Mouse (Mus musculus): ENCODE measurements around the gene Abcc9.

DNA sequence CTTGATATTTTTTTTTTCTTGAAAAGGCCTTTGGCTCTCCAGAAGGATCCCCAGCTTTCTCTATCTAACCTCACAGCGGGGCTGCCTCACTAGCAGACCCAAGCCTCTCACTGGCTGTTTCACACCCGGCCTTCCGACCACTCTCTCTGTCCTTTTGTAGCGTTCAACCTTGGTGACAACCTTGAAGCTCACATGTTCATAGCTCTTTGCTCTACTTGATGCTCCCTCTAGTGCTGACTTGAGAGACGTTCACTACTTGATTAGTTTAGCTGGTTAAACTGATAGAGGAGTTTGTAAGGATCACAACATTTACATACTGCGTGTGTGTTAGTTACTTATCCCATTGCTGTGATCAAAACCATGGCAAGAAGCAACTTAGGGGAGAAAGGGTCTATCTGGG lies 18.5 kb upstream of the Abcc9 start:
- no peak for TF ChIP-seq CTCF (IDR thresholded peaks at IDR 0.05; ENCODE audit: low read depth, low read length)
- no peak for TF ChIP-seq GATA1 (IDR thresholded peaks at IDR 0.05; ENCODE audit: borderline replicate concordance, low read length)
- no peak for TF ChIP-seq GATA2 (IDR thresholded peaks at IDR 0.05; ENCODE audit: borderline replicate concordance, low read depth, low read length)
- TF ChIP-seq POLR2AphosphoS5 (IDR thresholded peaks at IDR 0.05; ENCODE audit: insufficient replicate concordance, low read depth, low read length): no peak
- no peak for TF ChIP-seq TAL1 (conservative IDR thresholded peaks at IDR 0.05; ENCODE audit: low read depth, low read length)

Data from G1E (cell line).